Mouse (Mus musculus): ENCODE data around the gene Atp6ap2.
A peak's percentile ranks its signal among the peaks of the same experiment; 100 is the strongest.
"Not testable (repeated sequence)": the region's sequence is repeated elsewhere in the genome, so short reads cannot be mapped to it uniquely, and the experiment has no call there.

Atp6ap2 gene

GRCm38 (mm10) chrX:12587192-12587957, at the start of gene Atp6ap2:
Gene Atp6ap2 (plus strand): TSS chrX:12587801.
- peak; percentile 94 for DNase-seq (ENCODE audit: low spot score)

GRCm38 (mm10) chrX:12544417-12544816, 43.2 kb upstream of the Atp6ap2 start:
- no peak for DNase-seq (ENCODE audit: low spot score)

- DNase-seq (ENCODE audit: low spot score), result no peak
These were observed 30.5 kb upstream of the Atp6ap2 start for GRCm38 (mm10) chrX:12557086-12557485.

GRCm38 (mm10) chrX:12571407-12571806, 16.2 kb upstream of the Atp6ap2 start:
- no peak for DNase-seq (ENCODE audit: low spot score)

- DNase-seq (ENCODE audit: low spot score), result no peak
These were observed 9.7 kb upstream of the Atp6ap2 start for GRCm38 (mm10) chrX:12577936-12578335.

- DNase-seq (ENCODE audit: low spot score), result no peak
These were observed 9.2 kb upstream of the Atp6ap2 start for GRCm38 (mm10) chrX:12578339-12578868.

- no peak for DNase-seq (ENCODE audit: low spot score)
These were observed 4.3 kb upstream of the Atp6ap2 start for GRCm38 (mm10) chrX:12583261-12583660.

- DNase-seq (ENCODE audit: low spot score), result no peak
These were observed 356 bp downstream of the Atp6ap2 start for GRCm38 (mm10) chrX:12587958-12588355.

GRCm38 (mm10) chrX:12591401-12591943, 3.9 kb downstream of the Atp6ap2 start:
- DNase-seq (ENCODE audit: low spot score), result no peak

- DNase-seq (ENCODE audit: low spot score), result no peak
These were observed 4.4 kb downstream of the Atp6ap2 start for GRCm38 (mm10) chrX:12592011-12592410.

- DNase-seq (ENCODE audit: low spot score), result no peak
These were observed 6.2 kb downstream of the Atp6ap2 start for GRCm38 (mm10) chrX:12593824-12594223.

- not testable (repeated sequence) for DNase-seq (ENCODE audit: low spot score)
These were observed 22.9 kb downstream of the Atp6ap2 start for GRCm38 (mm10) chrX:12610541-12610940.

- DNase-seq (ENCODE audit: low spot score), result no peak
These were observed 23.6 kb downstream of the Atp6ap2 start for GRCm38 (mm10) chrX:12611211-12611610.

GRCm38 (mm10) chrX:12612360-12612759, 24.8 kb downstream of the Atp6ap2 start:
- not testable (repeated sequence) for DNase-seq (ENCODE audit: low spot score)

GRCm38 (mm10) chrX:12625131-12625530, 37.5 kb downstream of the Atp6ap2 start:
- no peak for DNase-seq (ENCODE audit: low spot score)

- DNase-seq (ENCODE audit: low spot score), result peak; percentile 4
These were observed 57.4 kb downstream of the Atp6ap2 start for GRCm38 (mm10) chrX:12644976-12645375.

- peak; percentile 29 for DNase-seq (ENCODE audit: low spot score)
These were observed 58.1 kb downstream of the Atp6ap2 start for GRCm38 (mm10) chrX:12645531-12646304.

- DNase-seq (ENCODE audit: low spot score), result no peak
These were observed 64.3 kb downstream of the Atp6ap2 start for GRCm38 (mm10) chrX:12651906-12652305.

GRCm38 (mm10) chrX:12653879-12654278, 66.3 kb downstream of the Atp6ap2 start:
- DNase-seq (ENCODE audit: low spot score), result no peak

All from layer of hippocampus, adult 11-12 months (tissue).